Mouse (Mus musculus) cerebellum, postnatal 10 days (tissue): Measurements from ENCODE around the gene Gdf3.

Experiments used
- DNase-seq, 2 experiments: peaks; one replicate each; pipeline ENCODE4 v3.0.0; 2021; ENCODE audit warnings: mixed read lengths in 2 of 2

Gdf3 gene

DNA sequence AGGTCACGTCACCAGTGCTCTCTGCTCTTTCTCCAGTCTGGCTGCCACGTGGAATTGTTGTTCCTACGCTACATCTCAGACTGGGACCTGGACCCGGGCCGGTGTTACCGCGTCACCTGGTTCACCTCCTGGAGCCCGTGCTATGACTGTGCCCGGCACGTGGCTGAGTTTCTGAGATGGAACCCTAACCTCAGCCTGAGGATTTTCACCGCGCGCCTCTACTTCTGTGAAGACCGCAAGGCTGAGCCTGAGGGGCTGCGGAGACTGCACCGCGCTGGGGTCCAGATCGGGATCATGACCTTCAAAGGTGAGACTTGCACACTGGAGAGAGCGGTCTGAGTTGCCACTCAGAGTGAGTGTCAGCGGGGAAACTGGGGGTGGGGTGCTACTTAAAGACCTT, 48.9 kb downstream of the Gdf3 start:
- DNase-seq: peak in 1 of 2 experiments; percentile 10

GRCm38 (mm10) chr6:122560427-122560826, 49.5 kb downstream of the Gdf3 start:
- peak; percentile 84 to 89 for DNase-seq

DNA sequence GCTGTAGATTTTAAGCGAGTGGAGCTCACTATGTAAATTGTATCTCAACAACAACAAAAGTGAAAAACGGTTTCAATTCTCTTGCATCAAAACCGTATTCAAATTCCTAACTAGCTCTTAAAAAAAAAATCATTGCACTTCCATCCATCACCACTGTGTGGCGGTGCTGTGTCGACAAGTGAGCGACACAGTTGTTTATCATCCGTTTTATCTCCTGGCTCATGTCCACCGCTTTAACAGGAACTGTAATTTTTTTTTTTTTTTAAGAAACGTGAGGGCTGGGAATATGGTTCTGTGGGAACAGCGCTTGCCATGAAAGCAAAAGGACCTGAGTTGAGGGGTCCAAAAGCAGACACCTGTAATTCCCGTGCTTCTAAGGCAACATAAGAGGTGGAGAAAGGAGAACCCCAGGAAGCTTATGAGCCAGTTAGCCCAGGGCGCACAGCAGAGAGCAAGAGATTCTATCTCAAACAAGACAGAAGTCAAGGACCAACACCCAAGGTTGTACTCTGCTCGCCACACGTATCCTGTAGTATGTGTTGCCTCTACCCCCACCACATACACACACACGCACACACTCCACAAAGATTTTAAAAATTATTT, 52.8 kb downstream of the Gdf3 start:
- DNase-seq: peak; percentile 83 to 88
